Mouse (Mus musculus): ENCODE measurements around the gene Pxn.

The Pxn gene

GRCm38 (mm10) chr5:115526456-115527202, 20.2 kb downstream of the Pxn start:
- no peak for DNase-seq (ENCODE audit: low spot score in 2 of 2)

GRCm38 (mm10) chr5:115528128-115528527, 21.7 kb downstream of the Pxn start:
- no peak for DNase-seq (ENCODE audit: low spot score in 2 of 2)

- DNase-seq (ENCODE audit: low spot score in 2 of 2) = no peak
Measured at GRCm38 (mm10) chr5:115529364-115529741, 22.9 kb downstream of the Pxn start.

DNA sequence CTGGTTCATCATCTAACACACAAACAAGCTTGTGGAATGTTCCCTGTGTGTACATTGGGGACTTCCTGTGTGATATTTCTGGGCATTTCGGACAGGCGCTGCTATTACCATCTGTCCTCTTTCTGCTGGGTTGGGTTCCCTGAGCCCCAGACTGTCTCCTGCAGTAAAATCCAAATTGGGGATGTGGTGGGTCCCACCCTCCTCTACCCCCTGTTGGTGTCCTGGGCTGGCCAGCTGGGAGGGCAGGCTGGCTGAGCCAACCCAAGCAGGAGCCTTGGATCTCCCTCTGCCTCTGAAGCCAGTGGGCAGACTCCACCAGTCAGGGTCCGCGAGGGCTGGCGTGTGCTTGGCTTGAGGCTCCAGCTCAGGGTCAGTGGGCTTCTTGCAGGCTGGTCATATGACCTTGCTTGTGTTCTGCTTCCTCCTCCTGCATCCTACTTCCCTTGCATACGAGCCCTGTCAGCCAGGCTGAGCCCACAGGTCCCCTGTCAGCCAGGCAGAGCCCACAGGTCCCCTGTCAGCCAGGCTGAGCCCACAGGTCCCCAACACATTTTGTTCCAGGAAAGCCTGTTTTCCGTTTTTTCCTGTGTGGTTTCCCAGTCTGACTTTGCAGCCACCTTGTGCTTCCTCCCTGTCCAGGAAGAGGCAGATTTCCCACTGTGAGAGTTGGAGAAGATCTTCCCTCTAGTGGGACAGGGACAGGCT, 23.4 kb downstream of the Pxn start:
- DNase-seq (ENCODE audit: low spot score in 2 of 2) = no peak

DNA sequence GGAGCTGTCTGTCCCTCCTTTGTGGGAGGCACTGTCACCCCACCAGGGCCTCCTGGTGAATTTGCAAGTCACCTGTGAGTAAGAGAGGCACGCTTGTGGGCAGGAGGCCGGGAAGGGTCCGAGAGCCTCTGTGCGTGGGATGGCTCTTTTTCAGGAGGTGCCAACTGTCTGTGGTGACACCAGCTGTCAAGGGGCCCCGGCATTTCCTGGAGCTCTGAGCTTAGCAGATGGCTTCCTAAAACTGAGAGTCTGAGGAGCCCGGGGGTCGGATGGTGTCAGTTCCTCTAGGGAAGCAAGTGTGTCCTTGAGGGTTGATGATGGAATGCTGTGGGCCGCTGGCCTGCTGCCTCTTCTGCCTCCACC, 24.0 kb downstream of the Pxn start:
- no peak for DNase-seq (ENCODE audit: low spot score in 2 of 2)

- DNase-seq (ENCODE audit: low spot score in 2 of 2) = peak in 1 of 2 experiments; percentile 76
Measured at GRCm38 (mm10) chr5:115531671-115532270, 25.3 kb downstream of the Pxn start.

DNA sequence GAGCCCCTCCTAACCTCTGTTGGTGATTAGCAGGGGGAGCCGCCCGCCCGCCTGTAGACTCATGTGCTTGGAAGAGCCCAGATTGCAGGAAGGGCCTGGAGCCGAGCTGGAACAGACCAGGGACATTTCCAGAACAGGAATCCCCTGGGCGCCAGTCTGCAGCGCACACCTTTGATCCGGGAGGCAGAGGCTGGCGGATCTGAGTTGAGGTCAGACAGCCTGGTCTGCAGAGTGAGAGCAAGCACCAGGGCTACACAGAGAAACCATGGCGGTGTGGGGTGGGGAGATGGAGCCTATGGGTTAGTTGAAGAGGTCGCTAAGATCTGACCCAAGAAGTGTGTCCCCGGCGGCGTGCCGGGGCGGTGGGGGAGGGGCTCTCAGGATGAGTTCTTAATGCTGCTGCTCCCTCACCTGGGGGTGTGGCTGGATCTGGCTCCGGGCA, 27.8 kb downstream of the Pxn start:
- peak in 1 of 2 experiments; percentile 70 for DNase-seq (ENCODE audit: low spot score in 2 of 2)

DNA sequence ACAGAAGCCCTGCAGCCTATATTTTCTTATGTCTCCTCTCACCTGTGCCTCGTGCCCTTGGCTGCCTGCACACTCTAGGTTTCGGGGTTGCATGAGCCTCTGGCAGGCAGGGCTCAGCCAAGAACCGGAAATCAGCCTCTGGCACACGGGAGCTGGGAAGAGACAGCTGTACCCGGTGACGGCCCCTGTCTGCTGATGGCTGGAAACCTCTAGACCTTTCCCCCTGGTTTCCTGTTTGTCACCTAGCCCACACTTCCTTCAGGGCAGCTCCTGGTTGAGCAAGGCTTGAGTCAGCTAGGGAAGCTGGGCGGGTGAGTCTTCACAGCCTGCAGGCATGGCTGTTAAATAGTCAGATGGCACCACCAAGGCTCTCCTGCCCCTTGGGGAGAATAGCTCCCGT, 28.4 kb downstream of the Pxn start:
- DNase-seq (ENCODE audit: low spot score in 2 of 2) = peak in 1 of 2 experiments; percentile 60

DNA sequence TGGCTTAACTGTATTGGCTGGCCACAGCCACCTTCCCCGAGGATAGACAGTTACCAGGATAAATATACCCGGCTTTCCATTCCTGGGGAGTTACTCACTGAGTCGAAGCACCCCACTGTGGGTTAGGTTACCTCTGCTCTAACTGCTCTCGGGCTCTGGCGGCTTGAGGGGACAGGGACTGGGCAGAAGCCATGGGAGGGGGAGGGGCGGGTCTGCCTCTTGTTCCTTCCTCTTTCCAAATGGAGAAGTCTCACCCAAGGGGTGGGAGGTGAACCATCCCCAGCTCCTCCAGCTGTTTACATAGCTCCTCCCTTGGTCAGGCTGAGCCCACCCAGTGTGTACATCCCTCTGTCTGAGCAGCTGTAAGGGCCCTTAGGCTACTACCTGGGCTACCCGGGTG, 29.2 kb downstream of the Pxn start:
- DNase-seq (ENCODE audit: low spot score in 2 of 2) = no peak

DNA sequence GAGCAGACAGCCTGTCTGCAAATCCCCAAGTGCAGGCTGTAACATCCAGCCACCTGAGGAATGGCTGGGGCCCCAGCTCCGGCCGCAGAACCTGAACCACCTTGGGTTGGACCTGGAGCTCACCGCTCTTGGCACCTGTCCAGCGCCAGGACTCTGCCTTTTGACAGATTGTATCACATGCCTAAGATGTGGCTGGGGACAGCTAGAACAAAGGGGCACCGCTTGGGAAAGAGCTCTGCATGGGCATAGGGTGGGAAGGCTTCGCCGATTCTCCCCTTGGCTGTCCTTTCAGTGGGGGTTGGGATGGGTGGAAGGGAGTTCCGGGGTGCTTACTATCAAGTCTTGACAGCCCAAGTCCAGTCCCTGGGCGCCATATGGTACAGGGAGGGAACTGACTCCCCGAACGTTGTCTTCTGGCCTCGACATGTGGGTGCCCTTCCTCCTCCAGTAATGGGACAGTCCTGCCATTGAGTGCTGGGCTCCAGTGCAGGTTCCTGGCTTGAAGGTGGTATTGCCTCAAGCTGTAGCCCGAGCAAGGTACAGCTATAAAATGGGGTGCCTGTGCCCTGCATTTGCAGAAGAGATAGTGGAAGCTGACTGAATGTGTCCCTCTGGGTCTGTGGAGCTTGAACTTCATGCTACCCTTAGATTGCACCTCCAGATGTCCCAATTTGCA, 31.7 kb downstream of the Pxn start:
- no peak for DNase-seq (ENCODE audit: low spot score in 2 of 2)

DNA sequence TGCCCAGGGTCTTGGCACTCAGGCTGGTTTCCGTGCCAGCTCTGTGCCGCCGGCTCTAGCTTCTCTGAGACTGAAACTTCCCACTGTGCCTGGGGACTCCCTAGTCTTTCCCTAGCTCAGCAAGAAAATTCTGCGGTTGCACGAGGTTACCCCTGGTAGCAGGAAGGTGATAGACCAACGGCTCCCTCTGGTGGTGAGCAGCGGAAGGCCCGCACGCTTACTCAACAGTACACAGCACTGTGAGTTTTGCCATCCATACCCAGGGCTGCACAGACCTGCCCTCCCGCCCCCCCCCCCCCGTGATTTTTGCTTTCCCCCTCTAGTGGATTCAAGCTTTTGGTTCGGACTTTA, 32.2 kb downstream of the Pxn start:
- DNase-seq (ENCODE audit: low spot score in 2 of 2) = peak; percentile 86 to 87

GRCm38 (mm10) chr5:115542635-115543384, 36.3 kb downstream of the Pxn start:
- no peak for DNase-seq (ENCODE audit: low spot score in 2 of 2)

DNA sequence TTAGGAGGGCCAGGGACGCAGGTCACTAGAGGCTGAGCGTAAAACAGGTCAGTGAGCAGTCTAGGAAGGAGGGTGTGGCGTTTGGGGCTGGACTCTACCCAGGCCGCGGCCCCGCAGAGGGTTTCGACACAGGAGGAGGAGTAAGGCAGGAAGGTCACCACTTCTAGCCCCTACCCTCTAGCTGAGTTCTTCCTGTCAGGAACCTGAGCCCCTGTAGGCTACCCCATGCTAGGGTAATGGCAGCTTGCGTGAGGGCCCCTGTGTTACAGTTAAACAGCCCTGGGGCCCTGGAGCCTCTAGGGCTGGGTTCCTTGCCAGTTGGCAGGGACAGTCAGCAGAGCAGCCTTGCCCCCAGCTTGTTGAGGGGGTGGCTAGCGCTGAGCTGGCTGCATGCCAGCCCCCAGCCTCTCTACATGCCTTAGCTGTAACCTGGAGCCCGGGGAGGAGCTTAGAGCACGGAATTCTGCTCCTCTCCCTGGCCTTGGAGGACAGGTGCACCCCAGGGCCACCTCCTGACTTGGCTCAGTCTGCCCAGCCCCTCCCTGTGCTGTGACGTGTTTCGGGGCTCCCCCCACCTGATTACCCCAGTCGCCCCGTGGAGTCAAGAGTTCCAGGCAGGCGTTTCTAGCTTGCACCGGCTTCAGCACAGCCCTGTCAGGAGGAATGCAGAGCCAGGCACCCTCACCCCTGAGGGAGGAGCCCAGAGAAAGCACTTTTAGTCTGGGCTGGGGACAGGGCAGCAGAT, 37.2 kb downstream of the Pxn start:
- DNase-seq (ENCODE audit: low spot score in 2 of 2) = peak; percentile 59 to 69

GRCm38 (mm10) chr5:115544655-115545185, 38.2 kb downstream of the Pxn start:
- DNase-seq (ENCODE audit: low spot score in 2 of 2) = no peak

DNA sequence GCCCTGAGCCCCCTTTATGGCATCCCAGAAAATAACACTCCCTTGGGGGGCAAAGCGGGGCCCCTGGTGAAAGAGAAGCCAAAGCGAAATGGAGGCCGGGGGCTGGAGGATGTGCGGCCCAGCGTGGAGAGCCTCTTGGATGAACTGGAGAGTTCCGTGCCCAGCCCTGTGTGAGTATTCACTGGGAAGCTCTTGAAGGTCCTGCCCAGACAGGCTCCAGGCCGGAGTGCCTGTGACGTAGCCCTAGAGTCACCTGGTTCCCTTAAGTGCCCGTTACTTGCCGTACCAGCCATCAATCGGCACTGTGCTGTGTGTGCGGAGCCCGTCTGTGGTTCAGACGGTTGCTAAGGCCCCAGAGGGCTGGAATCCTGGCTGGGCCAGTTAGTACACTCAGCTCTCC, 39.2 kb downstream of the Pxn start:
- DNase-seq (ENCODE audit: low spot score in 2 of 2) = no peak

DNA sequence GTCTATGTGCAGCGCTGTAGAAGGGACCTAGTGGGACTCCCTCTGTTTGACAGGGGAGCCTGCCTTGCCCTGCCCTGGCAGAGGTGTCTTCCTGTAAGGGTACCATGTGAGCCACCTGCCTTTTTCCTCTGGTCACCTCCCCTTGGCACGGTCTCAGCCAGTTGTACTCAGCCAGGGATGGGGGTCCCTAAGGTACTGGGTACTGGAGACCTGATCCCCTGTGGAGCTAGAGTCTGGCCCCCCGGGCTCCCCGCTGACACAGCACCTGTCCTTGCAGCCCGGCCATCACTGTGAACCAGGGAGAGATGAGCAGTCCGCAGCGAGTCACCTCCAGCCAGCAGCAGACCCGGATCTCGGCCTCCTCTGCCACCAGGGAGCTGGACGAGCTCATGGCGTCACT, 40.1 kb downstream of the Pxn start:
- no peak for DNase-seq (ENCODE audit: low spot score in 2 of 2)

- no peak for DNase-seq (ENCODE audit: low spot score in 2 of 2)
Measured at GRCm38 (mm10) chr5:115547014-115547413, 40.5 kb downstream of the Pxn start.

DNA sequence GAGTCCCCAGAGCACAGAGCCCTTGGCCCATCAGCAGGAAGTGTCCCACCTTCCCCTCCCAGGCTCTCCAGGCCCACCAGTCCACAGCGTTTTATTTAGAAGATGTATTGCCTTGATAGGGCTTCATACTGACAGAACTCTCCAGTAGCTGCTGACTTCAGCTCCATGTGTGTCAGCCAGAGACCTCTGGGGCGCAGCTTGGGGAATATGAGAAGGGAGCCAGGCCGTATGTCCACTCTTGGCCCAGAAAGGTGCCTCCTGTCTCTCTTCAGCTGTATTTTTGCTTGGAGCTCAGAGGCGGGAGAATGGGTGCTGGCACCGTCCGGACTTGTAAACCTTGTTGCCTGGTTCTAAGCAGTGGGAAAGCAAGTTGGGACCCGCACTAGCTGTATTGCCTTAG, 40.9 kb downstream of the Pxn start:
- no peak for DNase-seq (ENCODE audit: low spot score in 2 of 2)

DNA sequence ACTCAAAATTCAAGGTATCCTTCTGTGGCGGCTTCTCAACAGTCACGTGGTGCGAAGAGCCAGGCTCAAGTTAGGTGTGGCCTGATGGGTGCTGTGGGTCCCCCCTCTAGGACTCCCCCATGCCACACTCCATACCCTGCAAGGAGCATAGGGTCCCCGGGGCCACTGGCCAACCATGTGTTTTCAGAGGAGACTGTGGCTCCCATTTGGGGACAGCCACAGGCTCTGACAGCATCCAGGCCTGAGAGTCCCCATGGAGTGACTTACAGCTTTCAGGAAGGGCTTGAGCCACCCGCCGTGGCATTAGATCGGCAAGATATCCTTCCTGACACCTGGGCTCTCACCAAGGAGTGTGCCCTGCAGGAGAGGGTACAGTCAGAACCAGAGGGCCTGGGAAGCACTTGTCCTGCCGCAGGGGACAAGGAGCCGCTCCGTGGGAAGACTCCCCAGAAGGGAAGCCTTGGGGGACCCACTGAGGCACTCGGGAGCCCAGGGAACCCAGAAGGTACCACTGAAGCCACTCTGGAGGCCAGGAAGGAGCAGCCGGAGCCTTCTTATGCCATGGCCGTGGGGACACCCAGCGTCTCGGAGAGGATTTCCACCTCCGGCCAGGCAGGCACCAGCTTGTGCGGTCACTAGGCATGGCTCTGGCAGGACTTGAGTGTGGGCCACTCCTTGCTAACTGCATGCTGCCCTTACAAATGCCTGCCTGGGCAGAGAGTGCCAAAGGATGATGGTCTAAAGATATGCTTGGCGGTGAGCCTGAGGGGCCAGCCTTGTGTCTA, 42.2 kb downstream of the Pxn start:
- DNase-seq (ENCODE audit: low spot score in 2 of 2) = no peak

GRCm38 (mm10) chr5:115550482-115551005, 44.1 kb downstream of the Pxn start:
- DNase-seq (ENCODE audit: low spot score in 2 of 2) = no peak

Data from urinary bladder, adult 18-20 months (tissue).